Mouse (Mus musculus): ENCODE data around the gene Ankrd6. TPM values are rescaled to one million over a fixed set of nuclear protein-coding genes. Genes with fewer than 3 reads are reported as not detected.

The Ankrd6 gene
- polyA plus RNA-seq, 1 experiment from 2014 or later: 12.7 TPM

DNA sequence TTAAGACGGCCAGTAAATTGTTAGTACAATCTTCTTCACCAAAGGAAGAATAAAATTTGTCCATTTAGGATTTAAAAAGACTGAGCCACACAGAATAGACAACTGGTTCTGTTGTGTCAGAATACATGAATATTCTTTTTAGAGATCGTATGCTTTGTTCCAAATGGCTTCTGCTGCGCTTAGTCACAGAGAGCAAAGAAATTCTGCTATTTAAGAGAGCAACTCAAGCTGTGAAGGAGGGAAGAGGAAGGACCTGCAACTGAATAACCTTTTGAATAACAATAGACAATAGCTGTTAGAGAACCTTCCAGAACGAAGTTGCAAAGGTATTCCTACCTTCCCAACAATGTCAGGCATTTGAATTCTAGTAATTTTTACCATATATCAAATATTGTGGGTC, 9.7 kb downstream of the Ankrd6 start:
- no peaks in the 10 kb centered on the region for H3K27me3 ChIP-seq
- no peak overlapping the region for H3K27ac ChIP-seq
- peaks cover 9% of the 10 kb centered on the region for H3K4me1 ChIP-seq
- no peak for ATAC-seq (ENCODE audit: low FRiP score, low read depth)
- no peaks in the 10 kb centered on the region for H3K36me3 ChIP-seq
- no peak overlapping the region for H3K4me3 ChIP-seq
- H3K9ac ChIP-seq: no peak overlapping the region
- H3K4me2 ChIP-seq (replicated peaks): no peak overlapping the region
- H3K9me3 ChIP-seq: no peaks in the 10 kb centered on the region
- 71% methylated on average over 4 of the region's 4 CpGs for WGBS

GRCm38 (mm10) chr4:32939964-32940363, 10.7 kb downstream of the Ankrd6 start:
- no peak overlapping the region for H3K27ac ChIP-seq
- H3K4me3 ChIP-seq: no peak overlapping the region
- H3K9ac ChIP-seq: no peak overlapping the region
- no peaks in the 10 kb centered on the region for H3K36me3 ChIP-seq
- H3K27me3 ChIP-seq: no peaks in the 10 kb centered on the region
- H3K4me2 ChIP-seq (replicated peaks): no peak overlapping the region
- 37% methylated on average over 5 of the region's 5 CpGs for WGBS
- peaks cover 9% of the 10 kb centered on the region for H3K4me1 ChIP-seq
- no peaks in the 10 kb centered on the region for H3K9me3 ChIP-seq
- ATAC-seq (ENCODE audit: low FRiP score, low read depth): no peak

DNA sequence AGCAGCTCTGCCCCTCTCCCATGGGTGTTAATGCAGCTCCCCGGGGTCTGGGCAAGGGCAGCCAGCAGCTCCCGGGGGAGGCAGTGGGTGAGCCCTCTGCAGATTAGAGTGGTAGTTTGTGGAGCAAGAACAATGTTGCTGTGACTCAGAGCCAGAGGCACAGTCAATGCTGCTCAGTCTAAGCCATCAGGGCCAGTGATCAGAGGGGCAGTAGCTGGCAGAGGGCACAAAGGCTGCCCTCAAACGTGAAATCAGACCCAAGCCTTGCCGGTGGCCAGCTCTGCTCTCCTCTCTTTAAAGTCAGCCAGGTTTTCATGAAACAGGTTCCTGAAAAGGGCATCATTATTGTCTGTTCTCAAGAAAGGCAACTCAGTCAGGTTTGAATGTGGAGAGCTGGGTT, 11.1 kb downstream of the Ankrd6 start:
- ATAC-seq (ENCODE audit: low FRiP score, low read depth): no peak
- no peaks in the 10 kb centered on the region for H3K27me3 ChIP-seq
- no peak overlapping the region for H3K4me2 ChIP-seq (replicated peaks)
- 40% methylated on average over 4 of the region's 4 CpGs for WGBS
- no peak overlapping the region for H3K27ac ChIP-seq
- no peak overlapping the region for H3K4me3 ChIP-seq
- no peaks in the 10 kb centered on the region for H3K9me3 ChIP-seq
- H3K9ac ChIP-seq: no peak overlapping the region
- H3K36me3 ChIP-seq: no peaks in the 10 kb centered on the region
- H3K4me1 ChIP-seq: peaks cover 9% of the 10 kb centered on the region

DNA sequence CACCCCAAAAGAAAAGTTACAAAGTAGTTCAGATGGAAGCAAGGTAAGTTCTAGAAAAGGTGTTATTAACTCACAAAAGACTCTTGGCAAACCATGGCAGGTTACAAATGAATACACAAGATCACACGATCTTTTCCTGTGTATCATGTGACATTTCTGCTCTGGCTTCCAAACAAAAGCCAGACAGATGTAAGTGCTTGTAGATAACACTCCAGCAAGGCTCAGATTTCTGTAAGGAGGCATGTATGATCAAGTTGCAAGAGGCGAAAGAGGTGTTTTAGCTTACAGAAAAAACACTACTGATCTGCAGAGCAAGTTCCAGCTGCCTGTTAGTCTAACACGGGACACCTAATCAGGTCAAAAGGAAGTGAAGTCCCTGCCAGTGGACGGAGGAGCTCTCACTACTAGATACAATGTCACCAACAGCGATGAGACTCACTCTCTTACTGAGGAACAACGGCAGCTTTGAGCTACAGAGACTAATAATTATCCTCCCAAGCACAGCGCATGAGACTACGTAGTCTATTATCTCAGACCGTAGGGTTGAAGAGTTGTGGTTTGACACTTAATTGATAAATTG, 13.8 kb downstream of the Ankrd6 start:
- Histone ChIP-seq H3K27ac (no peak overlapping the region), H3K4me2 (replicated peaks) (0 out of 2 replicates have a peak overlapping the region, but pooled peaks have one; percentile 28), H3K9ac (no peak overlapping the region), H3K4me1 (peaks cover 9% of the 10 kb centered on the region), H3K9me3 (no peaks in the 10 kb centered on the region; the same call in 1 of the 2 replicates), H3K4me3 (no peak overlapping the region), H3K36me3 (no peaks in the 10 kb centered on the region), H3K27me3 (no peaks in the 10 kb centered on the region)
- WGBS: 46% methylated on average over 9 of the region's 9 CpGs
- ATAC-seq (ENCODE audit: low FRiP score, low read depth): no peak; the same call in 1 of the 2 replicates

DNA sequence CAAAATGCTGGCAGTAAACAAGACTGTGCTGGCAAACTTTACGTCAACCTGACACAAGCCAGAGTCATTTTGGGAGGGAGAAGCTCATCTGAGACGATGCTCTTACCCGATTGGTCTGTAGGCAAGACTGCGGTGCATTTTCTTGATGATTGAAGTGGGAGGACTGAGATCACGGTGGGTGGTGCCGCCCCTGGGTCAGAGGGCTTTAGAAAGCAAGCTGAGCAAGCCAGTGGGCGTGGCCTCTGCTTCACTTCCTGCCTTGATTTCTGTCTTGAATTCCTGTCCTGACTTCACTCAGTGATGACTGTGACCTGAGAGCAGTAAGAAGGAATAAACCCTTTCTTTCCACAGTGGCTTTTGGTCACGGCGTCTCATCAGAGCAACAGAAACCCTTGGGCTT, 18.6 kb downstream of the Ankrd6 start:
- no peaks in the 10 kb centered on the region for H3K36me3 ChIP-seq
- H3K27ac ChIP-seq: no peak overlapping the region
- no peak overlapping the region for H3K9ac ChIP-seq
- ATAC-seq (ENCODE audit: low FRiP score, low read depth): no peak
- H3K4me1 ChIP-seq: no peaks in the 10 kb centered on the region; the same call in 1 of the 2 replicates
- no peaks in the 10 kb centered on the region; the same call in 1 of the 2 replicates for H3K9me3 ChIP-seq
- 66% methylated on average over 9 of the region's 9 CpGs for WGBS
- H3K4me3 ChIP-seq: no peak overlapping the region
- no peak overlapping the region for H3K4me2 ChIP-seq (replicated peaks)
- H3K27me3 ChIP-seq: no peaks in the 10 kb centered on the region

DNA sequence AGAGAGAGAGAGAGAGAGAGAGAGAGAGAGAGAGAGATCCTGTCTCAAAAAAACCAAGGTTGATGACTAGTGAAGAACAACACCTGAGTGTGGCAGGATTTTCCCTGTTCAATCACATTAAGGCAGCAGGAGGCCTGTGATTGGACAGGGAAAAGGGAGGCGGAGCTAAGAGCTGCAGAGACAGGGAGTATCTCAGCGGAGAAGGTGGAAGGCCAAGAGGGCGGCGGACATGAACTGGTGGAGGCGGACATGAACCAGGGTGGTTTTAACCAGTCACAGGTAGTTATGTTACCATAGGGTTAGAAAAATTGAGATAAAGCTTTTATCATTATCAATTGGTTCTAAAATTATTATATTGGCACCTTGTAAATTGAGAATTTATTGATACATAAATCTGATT, 20.9 kb downstream of the Ankrd6 start:
- Histone ChIP-seq H3K9ac (no peak overlapping the region), H3K4me1 (no peaks in the 10 kb centered on the region), H3K4me3 (no peak overlapping the region), H3K9me3 (no peaks in the 10 kb centered on the region; the same call in 1 of the 2 replicates), H3K4me2 (replicated peaks) (no peak overlapping the region), H3K27ac (no peak overlapping the region), H3K27me3 (no peaks in the 10 kb centered on the region), H3K36me3 (no peaks in the 10 kb centered on the region)
- 97% methylated on average over 5 of the region's 5 CpGs for WGBS
- no peak for ATAC-seq (ENCODE audit: low FRiP score, low read depth)

DNA sequence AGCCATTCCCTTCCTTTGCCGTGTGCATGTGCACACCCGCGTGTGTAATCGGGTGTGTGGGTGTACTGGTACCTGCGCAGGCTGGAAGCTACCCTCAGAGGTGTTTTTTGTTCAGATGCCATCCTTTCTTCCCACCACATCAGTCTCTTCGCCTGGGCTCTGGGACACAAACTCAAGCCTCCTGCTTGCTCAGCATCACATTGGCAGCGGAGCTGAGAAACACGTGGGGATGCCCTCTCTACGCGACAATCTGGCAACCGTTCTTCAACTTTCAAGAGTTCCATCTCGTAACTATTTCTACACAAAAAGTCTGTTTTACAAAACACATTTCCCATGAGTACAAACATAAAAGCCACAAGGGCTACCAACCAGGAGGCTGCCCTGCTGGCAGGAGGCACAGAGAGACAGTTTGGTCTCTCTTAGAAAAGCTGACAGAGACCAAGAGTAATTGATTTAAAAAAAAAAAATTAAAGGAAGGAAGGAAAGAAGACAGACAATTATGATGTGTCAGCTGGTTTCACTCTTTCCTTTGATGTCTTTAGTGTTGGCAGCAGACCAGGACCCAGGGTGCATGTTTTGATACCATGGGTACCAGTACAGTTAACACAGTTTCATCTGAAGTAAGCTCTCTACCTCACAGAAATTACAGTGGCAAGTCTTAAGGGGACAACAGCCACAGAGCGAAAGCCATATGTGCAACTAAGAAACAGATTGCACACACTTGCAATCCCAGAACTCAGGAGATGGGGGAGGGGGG, 21.8 kb downstream of the Ankrd6 start:
- no peak for ATAC-seq (ENCODE audit: low FRiP score, low read depth)
- no peaks in the 10 kb centered on the region for H3K27me3 ChIP-seq
- H3K27ac ChIP-seq: no peak overlapping the region
- H3K4me1 ChIP-seq: no peaks in the 10 kb centered on the region
- no peaks in the 10 kb centered on the region for H3K36me3 ChIP-seq
- H3K9ac ChIP-seq: no peak overlapping the region
- H3K4me3 ChIP-seq: no peak overlapping the region
- no peaks in the 10 kb centered on the region; the same call in 1 of the 2 replicates for H3K9me3 ChIP-seq
- H3K4me2 ChIP-seq (replicated peaks): no peak overlapping the region
- WGBS: 92% methylated on average over 13 of the region's 13 CpGs

DNA sequence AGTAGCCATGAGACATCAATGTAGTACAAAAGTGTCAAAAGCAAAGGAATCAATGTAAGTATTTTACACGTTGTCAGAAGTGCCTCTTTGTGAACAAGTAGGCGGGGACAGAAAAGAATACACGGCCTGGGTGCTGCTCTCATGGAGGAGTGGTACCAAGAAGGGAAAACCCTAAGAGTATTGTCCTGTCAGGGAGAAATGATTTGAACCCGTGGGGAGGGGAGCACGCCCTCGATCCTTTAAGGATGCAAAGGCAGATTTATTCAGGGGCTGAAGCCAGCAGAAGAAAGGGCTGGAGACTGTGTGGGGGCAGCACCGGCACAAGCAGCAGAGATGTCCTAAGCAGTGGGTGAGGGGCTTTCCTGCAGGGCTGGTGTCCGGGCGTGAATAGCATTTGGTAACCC, 26.7 kb downstream of the Ankrd6 start:
- 46% methylated on average over 9 of the region's 9 CpGs for WGBS
- no peak overlapping the region for H3K4me2 ChIP-seq (replicated peaks)
- no peak overlapping the region for H3K9ac ChIP-seq
- H3K9me3 ChIP-seq: no peaks in the 10 kb centered on the region
- H3K27ac ChIP-seq: no peak overlapping the region
- ATAC-seq (ENCODE audit: low FRiP score, low read depth): no peak
- H3K4me3 ChIP-seq: no peak overlapping the region
- H3K27me3 ChIP-seq: no peaks in the 10 kb centered on the region
- H3K36me3 ChIP-seq: no peaks in the 10 kb centered on the region
- no peaks in the 10 kb centered on the region for H3K4me1 ChIP-seq

- ATAC-seq (ENCODE audit: low FRiP score, low read depth): no peak
- H3K9me3 ChIP-seq: no peaks in the 10 kb centered on the region
- H3K27ac ChIP-seq: no peak overlapping the region
- H3K36me3 ChIP-seq: no peaks in the 10 kb centered on the region
- no peak overlapping the region for H3K4me3 ChIP-seq
- H3K4me2 ChIP-seq (replicated peaks): no peak overlapping the region
- no peak overlapping the region for H3K9ac ChIP-seq
- WGBS: 17% methylated on average over 10 of the region's 10 CpGs
- H3K27me3 ChIP-seq: no peaks in the 10 kb centered on the region
- H3K4me1 ChIP-seq: no peaks in the 10 kb centered on the region
These were observed 27.2 kb downstream of the Ankrd6 start for GRCm38 (mm10) chr4:32923436-32923835.

DNA sequence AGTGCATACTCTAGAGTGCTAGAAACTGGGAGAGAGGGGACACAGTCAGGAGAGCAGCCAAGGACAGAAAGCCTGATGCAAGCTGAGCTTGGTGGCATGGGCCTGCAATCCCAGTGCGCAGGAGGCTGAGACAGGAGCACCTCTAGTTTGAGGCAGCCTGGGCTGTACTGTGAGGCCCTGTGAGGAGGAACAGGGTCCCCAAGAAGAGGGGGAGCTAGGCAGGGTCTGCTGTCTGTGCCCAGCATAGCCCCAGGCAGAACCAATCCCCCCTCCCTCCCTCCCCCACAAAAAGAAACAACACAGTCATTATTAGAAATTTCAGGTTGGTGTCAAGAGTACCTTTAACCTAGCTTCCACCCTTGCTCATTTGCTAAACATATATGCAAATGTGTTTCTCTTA, 27.8 kb downstream of the Ankrd6 start:
- no peak overlapping the region for H3K4me3 ChIP-seq
- no peaks in the 10 kb centered on the region for H3K27me3 ChIP-seq
- no peaks in the 10 kb centered on the region for H3K9me3 ChIP-seq
- no peak overlapping the region for H3K9ac ChIP-seq
- WGBS: 85% methylated on average over 1 of the region's 1 CpGs
- ATAC-seq (ENCODE audit: low FRiP score, low read depth): no peak
- no peak overlapping the region for H3K4me2 ChIP-seq (replicated peaks)
- H3K36me3 ChIP-seq: no peaks in the 10 kb centered on the region
- no peak overlapping the region for H3K27ac ChIP-seq
- no peaks in the 10 kb centered on the region for H3K4me1 ChIP-seq

DNA sequence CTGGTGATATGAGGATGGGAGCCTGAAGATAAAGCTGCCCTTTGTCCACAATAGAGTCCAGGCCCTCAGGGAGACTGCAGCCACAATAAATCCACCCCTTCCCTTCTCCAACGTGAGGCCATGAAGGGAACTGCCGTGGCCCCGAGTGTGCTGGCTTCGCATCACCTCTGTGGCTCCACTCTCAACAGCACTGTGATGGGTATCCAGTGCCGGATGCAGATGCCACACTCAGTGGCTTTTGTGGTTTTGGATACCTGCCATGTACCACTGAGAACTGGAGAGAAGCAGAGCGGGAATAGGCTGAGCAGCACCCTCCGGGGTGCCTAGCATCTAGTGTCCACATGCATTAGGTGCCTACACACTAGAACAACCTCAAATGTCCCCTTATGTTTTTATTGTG, 29.8 kb downstream of the Ankrd6 start:
- H3K27ac ChIP-seq: no peak overlapping the region
- 73% methylated on average over 7 of the region's 7 CpGs for WGBS

GRCm38 (mm10) chr4:32918571-32918970, 32.1 kb downstream of the Ankrd6 start:
- no peak for ATAC-seq (ENCODE audit: low FRiP score, low read depth)
- no peak overlapping the region for H3K9ac ChIP-seq
- H3K4me3 ChIP-seq: no peak overlapping the region
- no peaks in the 10 kb centered on the region for H3K4me1 ChIP-seq
- H3K27me3 ChIP-seq: no peaks in the 10 kb centered on the region
- no peaks in the 10 kb centered on the region for H3K36me3 ChIP-seq
- H3K27ac ChIP-seq: no peak overlapping the region
- H3K4me2 ChIP-seq (replicated peaks): no peak overlapping the region
- H3K9me3 ChIP-seq: no peaks in the 10 kb centered on the region
- WGBS: 76% methylated on average over 5 of the region's 5 CpGs

More for the DNA sequence above, 29.8 kb downstream of the Ankrd6 start:
- no peak for ATAC-seq (ENCODE audit: low FRiP score, low read depth)
- Histone ChIP-seq H3K36me3 (no peaks in the 10 kb centered on the region), H3K4me3 (no peak overlapping the region), H3K4me2 (replicated peaks) (no peak overlapping the region), H3K4me1 (no peaks in the 10 kb centered on the region), H3K27me3 (no peaks in the 10 kb centered on the region), H3K9me3 (no peaks in the 10 kb centered on the region), H3K9ac (no peak overlapping the region)

All from limb, embryonic 13.5 days (tissue).